Mouse (Mus musculus): ENCODE measurements around the gene Atxn7l1. TPM values are rescaled to one million over a fixed set of nuclear protein-coding genes. Genes with fewer than 3 reads are reported as not detected.

Atxn7l1 gene
- polyA plus RNA-seq, 1 experiment from 2014 or later: 12.7 TPM

GRCm38 (mm10) chr12:33128702-33129101, 18.8 kb upstream of the Atxn7l1 start:
- no peak for DNase-seq (ENCODE audit: low spot score)
- no peak overlapping the region for H3K27ac ChIP-seq
- H3K36me3 ChIP-seq: no peaks in the 10 kb centered on the region
- no peaks in the 10 kb centered on the region for H3K9me3 ChIP-seq
- no peaks in the 10 kb centered on the region for H3K27me3 ChIP-seq (ENCODE audit: insufficient read depth, poor library complexity, severe bottlenecking)
- WGBS: 54% methylated on average over 7 of the region's 7 CpGs
- no peak overlapping the region for H3K4me3 ChIP-seq
- peaks cover 24% of the 10 kb centered on the region for H3K4me1 ChIP-seq (replicated peaks)

GRCm38 (mm10) chr12:33129410-33129809, 18.1 kb upstream of the Atxn7l1 start:
- Histone ChIP-seq H3K4me1 (replicated peaks) (peaks cover 24% of the 10 kb centered on the region), H3K27me3 (ENCODE audit: insufficient read depth, poor library complexity, severe bottlenecking) (no peaks in the 10 kb centered on the region), H3K36me3 (no peaks in the 10 kb centered on the region), H3K9me3 (no peaks in the 10 kb centered on the region), H3K4me3 (no peak overlapping the region), H3K27ac (no peak overlapping the region)
- peak; percentile 35 for DNase-seq (ENCODE audit: low spot score)
- 18% methylated on average over 4 of the region's 4 CpGs for WGBS

GRCm38 (mm10) chr12:33130401-33130800, 17.1 kb upstream of the Atxn7l1 start:
- Histone ChIP-seq H3K4me1 (replicated peaks) (peaks cover 24% of the 10 kb centered on the region), H3K4me3 (no peak overlapping the region), H3K9me3 (no peaks in the 10 kb centered on the region), H3K27me3 (ENCODE audit: insufficient read depth, poor library complexity, severe bottlenecking) (no peaks in the 10 kb centered on the region), H3K27ac (no peak overlapping the region; the same call in 1 of the 2 replicates), H3K36me3 (no peaks in the 10 kb centered on the region)
- no peak for DNase-seq (ENCODE audit: low spot score)
- 50% methylated on average over 8 of the region's 8 CpGs for WGBS

- H3K4me3 ChIP-seq: no peak overlapping the region
- H3K27me3 ChIP-seq (ENCODE audit: insufficient read depth, poor library complexity, severe bottlenecking): no peaks in the 10 kb centered on the region
- no peak for DNase-seq (ENCODE audit: low spot score)
- 79% methylated on average over 7 of the region's 7 CpGs for WGBS
- H3K9me3 ChIP-seq: no peaks in the 10 kb centered on the region
- no peaks in the 10 kb centered on the region for H3K36me3 ChIP-seq
- no peak overlapping the region for H3K27ac ChIP-seq
- peaks cover 24% of the 10 kb centered on the region for H3K4me1 ChIP-seq (replicated peaks)
Observed at GRCm38 (mm10) chr12:33131796-33132195, 15.7 kb upstream of the Atxn7l1 start.

GRCm38 (mm10) chr12:33137857-33138256, 9.6 kb upstream of the Atxn7l1 start:
- Histone ChIP-seq H3K9me3 (no peaks in the 10 kb centered on the region), H3K36me3 (no peaks in the 10 kb centered on the region), H3K27ac (no peak overlapping the region), H3K27me3 (ENCODE audit: insufficient read depth, poor library complexity, severe bottlenecking) (no peaks in the 10 kb centered on the region), H3K4me3 (no peak overlapping the region), H3K4me1 (replicated peaks) (no peaks in the 10 kb centered on the region)
- DNase-seq (ENCODE audit: low spot score): no peak
- 93% methylated on average over 1 of the region's 1 CpGs for WGBS

GRCm38 (mm10) chr12:33139083-33139482, 8.4 kb upstream of the Atxn7l1 start:
- Histone ChIP-seq H3K4me1 (replicated peaks) (no peaks in the 10 kb centered on the region), H3K36me3 (no peaks in the 10 kb centered on the region), H3K4me3 (no peak overlapping the region), H3K27ac (no peak overlapping the region), H3K27me3 (ENCODE audit: insufficient read depth, poor library complexity, severe bottlenecking) (peaks cover under 1% of the 10 kb centered on the region; the same call in 1 of the 2 replicates), H3K9me3 (no peaks in the 10 kb centered on the region)
- WGBS: 80% methylated on average over 3 of the region's 3 CpGs
- no peak for DNase-seq (ENCODE audit: low spot score)

- no peak overlapping the region for H3K27ac ChIP-seq
- no peak overlapping the region for H3K4me3 ChIP-seq
- 81% methylated on average over 8 of the region's 8 CpGs for WGBS
- no peaks in the 10 kb centered on the region for H3K36me3 ChIP-seq
- no peak for DNase-seq (ENCODE audit: low spot score)
- peaks cover 20% of the 10 kb centered on the region for H3K4me1 ChIP-seq (replicated peaks)
- H3K27me3 ChIP-seq (ENCODE audit: insufficient read depth, poor library complexity, severe bottlenecking): peaks cover 26% of the 10 kb centered on the region
- H3K9me3 ChIP-seq: no peaks in the 10 kb centered on the region
Observed at GRCm38 (mm10) chr12:33144456-33144855, 3.0 kb upstream of the Atxn7l1 start.

GRCm38 (mm10) chr12:33146622-33147433, 665 bp upstream of the Atxn7l1 start:
- Histone ChIP-seq H3K4me1 (replicated peaks) (peaks cover 20% of the 10 kb centered on the region), H3K9me3 (no peaks in the 10 kb centered on the region), H3K4me3 (peak overlapping the region; percentile 80), H3K27me3 (ENCODE audit: insufficient read depth, poor library complexity, severe bottlenecking) (peaks cover 26% of the 10 kb centered on the region), H3K36me3 (0 out of 2 replicates have a peak, but pooled peaks cover 4% of the 10 kb centered on the region), H3K27ac (peak overlapping the region; percentile 93)
- peak; percentile 55 for DNase-seq (ENCODE audit: low spot score)
- 6% methylated on average over 29 of the region's 29 CpGs for WGBS

- no peak overlapping the region for H3K4me3 ChIP-seq
- H3K27me3 ChIP-seq (ENCODE audit: insufficient read depth, poor library complexity, severe bottlenecking): peaks cover 20% of the 10 kb centered on the region
- peaks cover 20% of the 10 kb centered on the region for H3K4me1 ChIP-seq (replicated peaks)
- WGBS: 95% methylated on average over 16 of the region's 16 CpGs
- no peaks in the 10 kb centered on the region for H3K9me3 ChIP-seq
- H3K27ac ChIP-seq: no peak overlapping the region
- 0 out of 2 replicates have a peak, but pooled peaks cover 4% of the 10 kb centered on the region for H3K36me3 ChIP-seq
- DNase-seq (ENCODE audit: low spot score): no peak
Observed at GRCm38 (mm10) chr12:33149544-33150190, 2.2 kb downstream of the Atxn7l1 start.

- H3K27ac ChIP-seq: no peak overlapping the region
- H3K4me1 ChIP-seq (replicated peaks): peaks cover 25% of the 10 kb centered on the region
- H3K9me3 ChIP-seq: no peaks in the 10 kb centered on the region
- H3K36me3 ChIP-seq: peaks cover 16% of the 10 kb centered on the region; the same call in 1 of the 2 replicates
- no peaks in the 10 kb centered on the region for H3K27me3 ChIP-seq (ENCODE audit: insufficient read depth, poor library complexity, severe bottlenecking)
- WGBS: 85% methylated on average over 7 of the region's 7 CpGs
- H3K4me3 ChIP-seq: no peak overlapping the region
- no peak for DNase-seq (ENCODE audit: low spot score)
Observed at GRCm38 (mm10) chr12:33153131-33153530, 5.6 kb downstream of the Atxn7l1 start.

- DNase-seq (ENCODE audit: low spot score): no peak
- peaks cover 16% of the 10 kb centered on the region; the same call in 1 of the 2 replicates for H3K36me3 ChIP-seq
- no peaks in the 10 kb centered on the region for H3K9me3 ChIP-seq
- no peak overlapping the region for H3K4me3 ChIP-seq
- peaks cover 18% of the 10 kb centered on the region for H3K4me1 ChIP-seq (replicated peaks)
- no peaks in the 10 kb centered on the region for H3K27me3 ChIP-seq (ENCODE audit: insufficient read depth, poor library complexity, severe bottlenecking)
- no peak overlapping the region for H3K27ac ChIP-seq
- 88% methylated on average over 3 of the region's 3 CpGs for WGBS
Observed at GRCm38 (mm10) chr12:33153850-33154249, 6.4 kb downstream of the Atxn7l1 start.

- Histone ChIP-seq H3K9me3 (no peaks in the 10 kb centered on the region), H3K4me1 (replicated peaks) (peaks cover 11% of the 10 kb centered on the region; the same call in 1 of the 2 replicates), H3K4me3 (no peak overlapping the region), H3K27me3 (ENCODE audit: insufficient read depth, poor library complexity, severe bottlenecking) (no peaks in the 10 kb centered on the region), H3K27ac (no peak overlapping the region), H3K36me3 (peaks cover 13% of the 10 kb centered on the region; the same call in 1 of the 2 replicates)
- whole genome bisulfite sequencing: 86% methylated on average over 3 of the region's 3 CpGs
- no peak for DNase-seq (ENCODE audit: low spot score)
Observed at GRCm38 (mm10) chr12:33154732-33155131, 7.2 kb downstream of the Atxn7l1 start.

Measured in hindbrain, embryonic 10.5 days (tissue).